Mouse (Mus musculus): ENCODE data around the gene Ttll12. TPM values are rescaled to one million over a fixed set of nuclear protein-coding genes. Genes with fewer than 3 reads are reported as not detected.
A peak's percentile ranks its signal among the peaks of the same experiment; 100 is the strongest.

Gene Ttll12
- polyA plus RNA-seq, 2 experiments from 2014 or later = 9.0 to 12.2 TPM

GRCm38 (mm10) chr15:83562626-83563270 lies 32.2 kb downstream of the Ttll12 start:
- ATAC-seq = peak; percentile 90

- ATAC-seq = no peak
These were observed 33.9 kb downstream of the Ttll12 start for GRCm38 (mm10) chr15:83560941-83561477.

- ATAC-seq = peak; percentile 96
These were observed 39.6 kb downstream of the Ttll12 start for GRCm38 (mm10) chr15:83555161-83555974.

DNA sequence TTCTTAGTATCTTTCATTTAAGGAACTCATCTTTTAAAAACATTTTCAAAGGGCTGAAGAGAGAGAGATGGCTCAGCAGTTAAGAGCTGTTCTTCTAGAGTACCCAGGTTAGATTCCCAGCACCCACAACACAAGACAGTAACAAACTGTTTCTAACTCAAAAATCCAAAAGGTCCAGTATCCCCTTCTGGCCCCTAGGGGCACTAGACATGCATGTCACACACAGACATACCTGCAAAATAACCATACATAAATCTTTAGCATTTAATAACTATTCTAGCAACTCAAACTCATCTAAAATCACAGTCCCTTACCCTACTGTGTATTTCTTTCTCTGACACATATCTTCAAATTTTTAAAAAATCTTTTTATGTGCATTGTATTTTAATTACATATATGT lies 41.1 kb downstream of the Ttll12 start:
- ATAC-seq = no peak

DNA sequence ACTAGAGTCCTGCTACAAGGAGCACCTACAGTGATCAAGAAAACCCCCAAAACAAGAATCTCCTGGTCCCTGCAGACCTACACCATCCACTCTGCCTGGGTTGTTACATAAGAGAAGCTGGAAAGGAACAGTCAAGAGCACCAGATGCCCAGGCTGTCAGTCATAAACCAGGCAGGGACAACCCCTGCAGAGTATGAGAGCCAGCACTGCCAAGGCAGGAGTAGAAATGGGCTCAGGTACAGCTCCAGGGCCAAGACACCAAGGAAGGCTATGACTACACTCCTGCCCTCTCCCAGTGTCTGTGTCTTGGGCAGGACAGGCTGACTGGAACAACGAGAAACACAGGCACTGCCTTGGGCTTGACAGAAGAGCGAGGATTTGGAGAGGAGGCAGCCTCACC lies 44.8 kb downstream of the Ttll12 start:
- ATAC-seq = no peak

GRCm38 (mm10) chr15:83547144-83547543 lies 47.8 kb downstream of the Ttll12 start:
- ATAC-seq = no peak

DNA sequence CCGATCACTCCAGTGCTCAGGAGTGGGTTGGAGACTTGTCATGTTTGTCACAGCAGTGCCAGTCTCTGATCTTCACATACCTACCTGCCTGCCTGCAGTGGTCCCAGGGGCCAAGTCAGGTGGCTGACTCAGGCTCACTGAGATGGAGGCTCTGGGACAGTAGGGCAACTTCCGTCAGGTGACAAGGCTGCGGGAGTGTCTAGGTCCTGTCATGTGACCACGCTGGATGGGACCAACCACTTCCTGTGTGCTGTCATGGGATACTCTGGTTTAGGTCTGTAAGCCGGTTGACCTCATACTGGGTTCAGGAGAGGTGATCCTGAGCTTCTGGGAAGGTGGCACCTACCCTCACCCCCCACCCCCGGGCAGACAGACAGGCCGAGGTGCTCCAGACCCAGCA lies 48.9 kb downstream of the Ttll12 start:
- no peak for ATAC-seq

DNA sequence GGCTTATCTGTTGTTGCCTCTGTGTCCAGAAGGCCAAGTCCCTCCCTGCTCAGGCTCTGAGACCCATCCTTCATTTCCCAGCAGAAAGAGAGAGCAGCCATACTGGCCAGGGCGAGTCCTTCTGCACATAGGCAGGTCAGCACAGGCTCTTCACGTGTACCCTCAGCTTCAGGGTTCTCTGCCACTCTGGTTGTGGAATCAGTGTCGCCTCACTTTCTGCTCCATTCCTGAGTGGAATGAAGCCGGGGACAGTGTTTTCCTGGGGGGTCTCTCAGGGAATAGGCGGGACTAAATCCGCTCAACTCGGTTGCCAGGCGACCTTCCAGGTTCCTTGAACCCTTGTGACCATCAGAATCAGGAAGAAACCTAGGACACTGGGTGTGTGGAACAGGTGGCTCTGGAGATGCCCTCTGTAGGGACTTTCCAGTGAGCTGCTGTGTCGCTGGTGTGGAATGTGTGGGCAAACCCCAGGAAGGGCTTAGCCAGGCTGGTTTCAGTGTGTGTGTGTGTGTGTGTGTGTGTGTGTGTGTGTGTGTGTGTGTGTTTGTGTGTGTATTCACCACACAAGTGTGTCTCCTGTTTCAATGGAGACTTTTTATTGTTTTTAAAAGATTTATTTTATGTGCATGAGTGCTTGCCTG lies 53.2 kb downstream of the Ttll12 start:
- no peak for ATAC-seq

- ATAC-seq = no peak
These were observed 55.1 kb downstream of the Ttll12 start for GRCm38 (mm10) chr15:83539905-83540304.

- no peak for ATAC-seq
These were observed 56.1 kb downstream of the Ttll12 start for GRCm38 (mm10) chr15:83538855-83539254.

GRCm38 (mm10) chr15:83535890-83536231 lies 59.1 kb downstream of the Ttll12 start:
- no peak for ATAC-seq

DNA sequence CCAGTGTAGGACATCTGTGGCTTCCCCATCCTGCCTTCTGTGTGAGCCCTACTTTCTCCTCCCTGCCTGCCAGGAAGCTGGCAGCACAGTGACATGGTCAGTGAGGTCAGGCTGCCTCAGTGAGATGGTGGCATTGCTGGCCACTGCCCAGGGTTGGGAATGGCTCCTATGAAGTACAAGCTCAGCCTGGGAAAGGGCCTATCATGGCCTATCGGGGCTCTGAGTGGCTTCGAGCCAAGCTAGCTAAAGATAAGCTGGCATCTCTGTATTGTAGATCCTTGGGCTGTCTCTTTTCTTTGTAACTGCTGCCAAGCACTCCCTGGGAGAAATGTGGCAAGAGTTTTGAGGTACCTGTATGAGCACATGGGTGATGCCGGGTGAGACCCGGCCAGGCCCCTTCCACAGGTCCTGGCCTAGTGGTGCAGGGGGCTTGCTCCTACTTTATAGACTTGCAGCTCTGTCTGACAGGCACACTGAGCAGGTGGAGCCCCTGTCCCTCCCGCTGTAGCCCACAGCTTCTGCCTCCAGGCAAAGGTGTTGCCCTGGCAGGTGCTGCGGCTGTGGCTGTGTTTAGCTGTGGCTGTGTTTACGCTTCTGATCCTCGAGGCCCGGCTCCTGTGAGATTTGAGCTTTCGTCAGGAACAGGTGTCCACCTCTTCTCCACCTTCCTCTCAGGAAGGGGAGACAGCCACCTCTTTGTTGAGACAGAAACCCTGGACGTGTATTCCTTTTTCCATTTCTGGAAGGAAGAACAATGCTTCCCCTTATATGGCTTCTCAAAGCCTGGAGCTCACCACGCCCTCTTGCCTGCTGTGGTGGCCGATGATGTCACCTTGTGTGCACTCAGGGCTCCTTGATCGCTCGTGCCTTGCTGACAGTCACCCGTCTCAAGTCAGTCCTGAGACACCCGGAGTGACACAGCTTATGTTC lies 59.7 kb downstream of the Ttll12 start:
- no peak for ATAC-seq

- no peak for ATAC-seq
These were observed 62.4 kb downstream of the Ttll12 start for GRCm38 (mm10) chr15:83532606-83533005.

- no peak for ATAC-seq
These were observed 62.9 kb downstream of the Ttll12 start for GRCm38 (mm10) chr15:83531961-83532469.

DNA sequence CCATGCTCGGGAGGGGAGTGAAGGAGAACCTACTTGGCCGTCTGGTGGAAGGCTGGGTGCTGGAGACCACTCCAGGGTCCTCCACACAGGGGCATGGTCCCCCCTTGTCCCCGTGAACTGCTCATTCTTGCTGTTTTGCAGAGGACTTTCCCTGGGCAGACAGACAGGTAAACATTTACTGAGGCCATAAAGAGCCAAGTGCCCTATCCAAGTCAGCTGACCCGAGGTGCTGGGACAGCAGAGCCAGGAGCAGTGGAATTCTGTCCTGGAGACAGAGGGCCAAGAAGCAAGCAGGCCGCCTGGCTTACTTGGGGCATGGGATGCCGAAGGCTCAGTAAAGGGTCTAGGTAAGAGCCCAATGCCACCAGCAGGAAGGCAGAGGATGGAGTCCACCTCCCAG lies 64.3 kb downstream of the Ttll12 start:
- ATAC-seq = no peak

DNA sequence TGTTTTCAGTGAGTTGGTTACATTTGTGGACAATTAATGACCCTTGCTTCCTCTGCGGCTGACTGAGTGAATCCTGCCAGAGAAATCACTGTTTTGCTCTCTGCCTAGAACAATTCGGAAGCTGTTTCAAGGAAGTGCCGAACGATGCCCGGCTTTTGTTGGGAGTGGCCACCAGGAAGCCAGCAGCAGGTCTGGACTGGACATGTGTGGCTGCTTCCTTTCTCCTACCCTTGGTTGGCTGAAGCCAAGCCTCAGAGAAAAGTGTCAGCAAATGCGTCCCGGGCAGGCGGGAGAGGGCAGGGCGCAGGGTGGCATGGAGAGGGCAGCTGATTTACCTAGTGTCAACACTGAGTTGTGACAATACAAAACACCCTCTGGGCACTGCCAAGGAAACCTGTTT lies 64.7 kb downstream of the Ttll12 start:
- ATAC-seq = no peak

GRCm38 (mm10) chr15:83529765-83530164 lies 65.2 kb downstream of the Ttll12 start:
- no peak for ATAC-seq

DNA sequence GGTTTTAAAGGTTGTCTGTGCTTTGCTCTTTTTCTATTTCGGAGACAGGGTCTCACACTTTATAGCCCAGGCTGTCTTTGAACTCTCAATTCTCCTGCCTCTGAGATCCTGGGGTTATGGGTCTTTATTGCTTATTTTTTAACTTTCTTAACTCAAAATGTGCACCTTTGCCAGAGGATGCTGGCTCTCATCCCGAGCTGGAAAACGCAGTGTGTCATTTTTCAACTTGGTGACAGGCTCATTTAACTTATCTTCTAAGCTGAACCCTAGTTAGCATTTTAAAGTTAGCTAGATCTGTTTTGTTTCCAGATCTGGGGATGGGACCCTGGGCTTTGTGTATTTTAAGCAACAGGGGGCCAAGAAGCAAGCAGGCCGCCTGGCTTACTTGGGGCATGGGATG lies 66.1 kb downstream of the Ttll12 start:
- no peak for ATAC-seq

DNA sequence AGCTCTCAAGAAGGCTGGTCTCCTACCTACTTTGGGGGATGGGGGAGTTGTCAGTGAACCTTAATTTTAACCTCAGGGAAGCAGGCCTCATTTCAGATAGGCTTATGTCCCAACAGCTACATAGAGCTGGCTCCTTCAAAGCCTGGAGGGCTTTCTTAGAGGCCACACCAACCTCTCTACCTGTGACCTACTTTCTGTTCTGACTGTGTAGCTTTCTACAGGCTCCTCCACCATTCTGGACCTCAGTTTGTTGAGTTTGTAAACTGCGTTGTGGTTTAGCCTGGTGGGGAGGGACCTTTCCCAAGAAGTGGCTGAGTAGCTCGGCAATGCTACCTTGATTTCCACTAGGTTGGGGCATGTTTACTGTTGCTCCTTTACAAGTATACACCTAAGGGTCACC lies 67.2 kb downstream of the Ttll12 start:
- no peak for ATAC-seq

DNA sequence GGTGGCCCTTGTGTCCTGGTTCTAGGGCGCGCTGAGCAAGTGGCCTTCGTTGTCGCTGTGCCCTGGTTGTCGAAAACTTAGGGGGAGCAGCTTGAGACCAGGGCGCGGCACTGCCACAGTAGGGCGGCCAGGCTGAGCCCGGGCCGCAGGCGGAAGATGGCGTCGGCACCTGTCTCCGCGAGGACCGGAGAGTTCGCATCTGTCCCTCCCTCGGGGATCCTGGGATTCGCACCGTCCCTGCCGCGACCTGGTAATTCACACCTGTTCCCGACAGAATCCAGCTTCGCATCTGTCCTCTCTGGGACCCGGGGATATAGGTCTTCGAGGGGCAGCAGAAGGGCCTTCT lies 67.9 kb downstream of the Ttll12 start:
- ATAC-seq = peak; percentile 57

- peak; percentile 83 for ATAC-seq
These were observed 68.4 kb downstream of the Ttll12 start, which contains the start of gene Bik for GRCm38 (mm10) chr15:83526424-83527091. Bik (plus strand) TSS chr15:83526862.

Measured in CD4-positive, CD25-positive, alpha-beta regulatory T cell, adult 4 months (primary cell).